Mouse (Mus musculus): Measurements from ENCODE around the gene Srrm4.

DNA sequence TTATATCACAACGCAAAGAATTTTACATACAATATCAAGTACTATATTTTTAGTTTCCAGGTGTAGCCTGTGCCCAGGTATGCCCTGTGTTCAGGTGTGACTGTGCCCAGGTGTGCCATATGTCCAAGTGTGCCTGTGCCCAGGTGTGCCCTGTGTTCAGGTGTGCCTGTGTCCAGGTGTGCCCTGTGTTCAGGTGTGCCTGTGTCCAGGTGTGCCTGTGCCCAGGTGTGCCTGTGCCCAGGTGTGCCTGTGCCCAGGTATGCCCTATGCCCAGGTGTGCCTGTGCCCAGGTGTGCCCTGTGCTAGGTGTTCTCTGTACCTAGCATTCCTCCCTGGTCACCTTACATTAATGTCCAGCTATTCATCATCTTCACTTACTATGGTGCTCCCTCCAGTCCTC is 185.7 kb downstream of the Srrm4 start:
- TF ChIP-seq CTCF (IDR thresholded peaks at IDR 0.05; ENCODE audit: extremely low read depth, insufficient read length, insufficient replicate concordance, low read depth, low read length) = no peak
- no peak for TF ChIP-seq POLR2A (IDR thresholded peaks at IDR 0.05; ENCODE audit: low read depth, low read length)

Data from small intestine, adult 2 months (tissue).